Mouse (Mus musculus): ENCODE data around the gene Lmo1. TPM values are rescaled to one million over a fixed set of nuclear protein-coding genes. Genes with fewer than 3 reads are reported as not detected.
"Not testable (repeated sequence)": the region's sequence is repeated elsewhere in the genome, so short reads cannot be mapped to it uniquely, and the experiment has no call there.

The Lmo1 gene
- total RNA-seq, 1 experiment from 2014 or later = 7.4 TPM

DNA sequence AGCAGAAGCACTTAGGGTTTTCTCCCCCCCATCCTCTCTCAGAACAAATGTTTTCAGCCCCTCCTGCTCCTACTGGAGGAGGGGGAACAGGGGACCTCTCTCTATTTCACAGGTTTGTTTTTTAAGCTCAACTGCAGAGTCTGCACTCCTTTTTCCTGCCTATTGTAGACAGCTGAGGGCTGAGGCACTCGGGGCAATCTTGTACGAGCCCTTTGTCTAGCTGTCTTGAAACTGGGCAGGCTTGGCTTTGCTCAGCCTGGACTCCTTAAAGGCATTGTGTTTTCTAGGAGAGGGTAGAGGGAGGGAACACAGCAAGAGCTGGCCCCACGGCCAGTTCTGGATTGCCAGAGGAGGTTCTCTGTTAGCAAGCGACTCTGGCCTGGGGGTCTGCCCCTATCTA is 59.5 kb downstream of the Lmo1 start:
- DNase-seq = not testable (repeated sequence)

GRCm38 (mm10) chr7:109114950-109115349 is 60.1 kb downstream of the Lmo1 start:
- no peak for DNase-seq

- no peak for DNase-seq
Observed at GRCm38 (mm10) chr7:109111000-109111399, 64.0 kb downstream of the Lmo1 start.

- no peak for DNase-seq
Observed at GRCm38 (mm10) chr7:109104894-109105293, 70.1 kb downstream of the Lmo1 start.

DNA sequence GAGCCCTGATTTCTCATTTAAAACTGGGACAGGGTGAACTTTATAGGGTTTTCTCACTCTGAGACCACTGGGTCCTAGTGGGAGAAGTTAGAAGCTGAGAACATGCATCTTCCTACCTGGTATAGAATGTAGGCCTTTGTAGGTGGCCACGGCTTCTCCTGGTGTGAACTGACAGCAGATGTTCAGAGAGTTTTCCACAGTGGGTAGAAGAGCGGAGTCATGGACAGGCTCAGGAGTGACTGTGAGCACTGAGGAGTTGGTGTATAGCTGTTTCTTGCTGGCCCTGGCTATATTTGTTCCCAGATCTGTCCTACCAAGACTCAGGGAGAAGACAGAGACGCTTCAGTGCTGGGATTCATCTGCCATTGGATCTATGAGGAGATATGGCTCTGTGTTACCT is 73.8 kb downstream of the Lmo1 start:
- no peak for DNase-seq

- DNase-seq = peak; percentile 54
Observed at GRCm38 (mm10) chr7:109098145-109099018, 76.6 kb downstream of the Lmo1 start.

DNA sequence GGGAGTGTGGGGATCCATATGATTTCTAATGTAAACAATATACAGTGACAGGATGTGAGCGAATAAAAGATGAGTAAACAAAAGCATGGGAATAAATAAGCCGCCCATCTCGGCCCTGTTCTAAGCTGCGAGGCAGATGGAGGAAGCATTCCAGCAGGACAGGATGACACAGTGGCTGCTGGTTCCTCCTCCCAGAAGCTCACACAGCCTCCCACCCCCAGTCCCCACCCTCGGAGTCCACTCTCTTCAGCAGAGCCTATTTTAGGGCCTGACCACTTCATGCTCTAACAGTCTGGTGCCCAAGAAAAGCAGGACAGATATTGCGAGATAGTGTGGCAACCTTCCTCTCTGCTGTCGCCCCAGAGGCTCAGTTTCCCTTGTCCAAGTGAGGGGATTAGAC is 77.8 kb downstream of the Lmo1 start:
- no peak for DNase-seq

DNA sequence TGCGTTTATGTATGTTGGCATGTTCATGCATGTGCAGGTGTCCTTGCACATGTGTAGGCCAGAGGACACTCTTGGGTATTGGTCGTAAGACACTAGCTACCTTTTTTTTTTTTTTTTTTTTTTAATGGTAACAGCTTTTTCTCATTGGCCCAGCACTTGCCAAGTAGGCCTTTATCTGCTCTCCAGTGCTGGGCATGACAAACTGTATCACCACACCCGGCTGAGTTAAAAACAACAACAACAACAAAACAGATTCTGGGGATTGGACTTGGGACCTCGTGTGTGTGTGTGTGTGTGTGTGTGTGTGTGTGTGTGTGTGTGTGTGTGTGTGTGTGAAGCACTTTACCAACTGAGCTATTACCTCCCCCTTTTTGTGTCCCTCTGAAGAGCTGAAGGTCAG is 78.4 kb downstream of the Lmo1 start:
- no peak for DNase-seq

- DNase-seq = no peak
Observed at GRCm38 (mm10) chr7:109094294-109094693, 80.7 kb downstream of the Lmo1 start.

DNA sequence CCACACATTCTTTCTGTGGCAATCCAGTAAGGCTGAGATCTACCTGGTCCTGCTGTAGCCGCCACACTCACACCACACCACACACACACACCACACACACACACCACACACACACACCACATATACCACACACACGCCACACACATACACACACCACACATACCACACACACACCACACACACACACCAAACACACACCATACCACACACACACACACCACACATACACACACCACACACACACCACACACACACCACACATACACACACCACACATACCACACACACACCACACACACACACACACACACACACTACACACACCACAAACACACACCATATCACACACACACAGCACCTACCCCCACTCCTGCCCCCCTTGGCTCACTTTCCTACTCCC is 83.7 kb downstream of the Lmo1 start:
- not testable (repeated sequence) for DNase-seq

Other genes with a start within 250 kb of the Lmo1 start
- gene Nlrp10, start 245.0 kb downstream of the Lmo1 start, total RNA-seq (2021) = 0.41 TPM in 2 replicates
- gene Eif3f, start 240.8 kb downstream of the Lmo1 start, total RNA-seq (2021) = 138 and 156 TPM in 2 replicates
- 26.7 and 33.3 TPM in 2 replicates for gene Tub, start 224.9 kb downstream of the Lmo1 start, total RNA-seq (2021)
- gene Ric3, start 91.9 kb downstream of the Lmo1 start, total RNA-seq (2021) = 20.2 and 21.0 TPM in 2 replicates